Mouse (Mus musculus): Measurements from ENCODE around the gene Praf2. TPM values are rescaled to one million over a fixed set of nuclear protein-coding genes. Genes with fewer than 3 reads are reported as not detected.

The Praf2 gene
- polyA plus RNA-seq, 1 experiment, result 53.8 TPM

DNA sequence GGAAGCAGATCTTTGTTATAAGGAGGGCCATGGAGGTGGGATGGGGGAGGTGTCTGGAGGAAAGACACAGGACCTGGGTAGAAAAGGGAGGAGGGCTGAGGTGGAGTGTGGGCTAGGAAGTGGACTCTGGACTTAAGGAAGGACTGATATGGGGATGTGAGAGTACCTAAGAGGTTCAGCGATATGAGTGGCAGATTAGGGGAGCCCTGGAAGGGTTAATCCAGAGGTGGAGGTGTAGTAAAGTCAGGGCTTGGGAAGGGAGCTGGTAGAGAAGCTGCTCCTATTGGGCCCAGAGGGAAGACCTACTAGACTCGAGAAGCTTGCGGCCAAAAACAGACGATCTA lies 655 bp downstream of the Praf2 start:
- peak overlapping the region; percentile 92 for H3K4me3 ChIP-seq (ENCODE audit: low read depth, low read length)
- H3K9ac ChIP-seq (ENCODE audit: low read depth, poor library complexity, severe bottlenecking), result peak overlapping the region; percentile 62
- no peak for TF ChIP-seq POLR2A (IDR thresholded peaks at IDR 0.05; ENCODE audit: insufficient read depth, low read length)
- no peak for TF ChIP-seq EP300 (IDR thresholded peaks at IDR 0.05; ENCODE audit: insufficient read depth, low read depth, low read length)
- no peak for TF ChIP-seq CTCF (IDR thresholded peaks at IDR 0.05; ENCODE audit: low read depth, low read length)
- H3K27ac ChIP-seq (ENCODE audit: insufficient read depth, low read length), result peak overlapping the region; percentile 59; the same call in 1 of the 2 replicates
- H3K27me3 ChIP-seq (ENCODE audit: control insufficient read depth, insufficient read depth, low read length, poor library complexity, severe bottlenecking), result no peaks in the 10 kb centered on the region
- H3K9me3 ChIP-seq (replicated peaks; ENCODE audit: control insufficient read depth, insufficient read depth, low read length, poor library complexity, severe bottlenecking), result no peaks in the 10 kb centered on the region
- no peaks in the 10 kb centered on the region; the same call in 1 of the 2 replicates for H3K36me3 ChIP-seq (ENCODE audit: control insufficient read depth, insufficient read depth, low read length, poor library complexity, severe bottlenecking)
- peaks cover 2% of the 10 kb centered on the region for H3K4me1 ChIP-seq (ENCODE audit: control insufficient read depth, insufficient read depth, low read length)

DNA sequence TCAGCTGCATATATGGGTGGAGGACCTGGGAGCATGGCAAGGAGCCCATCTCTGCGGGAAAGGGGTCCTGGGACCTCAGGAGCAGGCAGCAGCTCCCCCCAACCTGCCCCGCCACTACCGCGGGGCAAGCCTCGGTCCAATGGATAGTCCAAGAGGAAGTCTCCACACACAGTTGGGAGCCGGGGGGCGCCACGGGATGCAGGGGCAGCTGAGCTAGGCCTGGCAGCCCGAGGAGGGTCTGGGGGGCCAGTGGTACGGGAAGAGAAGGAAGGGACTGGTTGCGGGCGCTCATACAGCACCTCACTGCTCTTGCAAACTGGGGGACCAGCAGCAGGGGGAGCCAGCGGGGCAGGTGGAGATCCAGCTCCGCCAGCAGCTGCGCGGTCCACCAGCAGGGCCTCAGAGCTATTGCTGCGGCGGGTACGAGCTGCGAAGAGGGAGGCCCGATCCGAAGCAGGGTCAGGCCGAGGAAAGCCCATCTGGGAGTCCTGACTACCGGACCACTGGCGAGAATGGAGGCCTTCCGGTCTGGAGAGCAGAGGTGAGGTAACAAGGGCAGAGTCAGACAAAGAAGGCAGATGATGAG lies 5.4 kb downstream of the Praf2 start:
- H3K27ac ChIP-seq (ENCODE audit: insufficient read depth, low read length), result peak overlapping the region; percentile 33; the same call in 1 of the 2 replicates

DNA sequence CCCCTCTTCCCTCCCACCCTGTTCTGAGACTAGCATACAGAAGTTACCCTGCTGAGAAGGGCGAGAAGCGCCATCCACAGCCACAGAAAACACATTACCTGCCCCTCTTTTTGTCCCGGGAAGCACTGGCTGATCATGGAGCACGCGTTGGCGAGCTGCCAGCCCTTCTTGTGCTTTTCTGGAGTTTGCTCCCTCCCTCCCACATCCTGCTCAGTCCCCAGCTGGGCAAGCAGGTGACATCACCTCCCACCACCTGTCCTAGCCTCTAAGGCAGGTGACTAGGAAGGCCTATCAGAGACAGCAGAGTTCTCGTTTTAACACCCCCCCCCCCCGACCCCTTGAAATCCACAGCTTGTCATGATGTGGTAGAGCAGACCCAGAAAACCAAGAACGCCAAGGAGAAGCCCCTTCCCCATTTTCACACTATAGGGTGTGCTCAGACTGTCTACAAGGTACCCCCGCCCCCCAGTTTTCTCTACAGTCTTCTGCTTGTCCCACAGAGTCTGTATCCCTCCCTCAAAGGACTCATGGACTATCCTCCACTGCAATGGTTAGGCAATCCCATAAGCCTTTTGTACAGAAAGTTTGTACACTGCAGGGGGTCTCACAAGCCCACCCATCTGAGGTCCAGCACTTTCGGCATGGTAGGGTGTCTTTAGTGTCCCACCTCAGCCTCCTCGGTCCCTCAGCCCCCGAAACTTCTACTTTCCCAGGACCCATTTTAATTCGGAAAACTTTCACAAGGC lies 11.3 kb downstream of the Praf2 start:
- H3K27ac ChIP-seq (ENCODE audit: insufficient read depth, low read length), result peak overlapping the region; percentile 92
- no peaks in the 10 kb centered on the region for H3K9me3 ChIP-seq (replicated peaks; ENCODE audit: control insufficient read depth, insufficient read depth, low read length, poor library complexity, severe bottlenecking)
- TF ChIP-seq EP300 (IDR thresholded peaks at IDR 0.05; ENCODE audit: insufficient read depth, low read depth, low read length) (no peak), POLR2A (IDR thresholded peaks at IDR 0.05; ENCODE audit: insufficient read depth, low read length) (no peak), CTCF (IDR thresholded peaks at IDR 0.05; ENCODE audit: low read depth, low read length) (no peak)
- peaks cover 8% of the 10 kb centered on the region for H3K4me1 ChIP-seq (ENCODE audit: control insufficient read depth, insufficient read depth, low read length)
- peak overlapping the region; percentile 30; the same call in 1 of the 2 replicates for H3K4me3 ChIP-seq (ENCODE audit: low read depth, low read length)
- no peaks in the 10 kb centered on the region for H3K36me3 ChIP-seq (ENCODE audit: control insufficient read depth, insufficient read depth, low read length, poor library complexity, severe bottlenecking)
- no peaks in the 10 kb centered on the region for H3K27me3 ChIP-seq (ENCODE audit: control insufficient read depth, insufficient read depth, low read length, poor library complexity, severe bottlenecking)
- H3K9ac ChIP-seq (ENCODE audit: low read depth, poor library complexity, severe bottlenecking), result no peak overlapping the region

More for the DNA sequence above, 5.4 kb downstream of the Praf2 start:
- Histone ChIP-seq H3K4me1 (ENCODE audit: control insufficient read depth, insufficient read depth, low read length) (peaks cover 7% of the 10 kb centered on the region), H3K9me3 (replicated peaks; ENCODE audit: control insufficient read depth, insufficient read depth, low read length, poor library complexity, severe bottlenecking) (no peaks in the 10 kb centered on the region), H3K27me3 (ENCODE audit: control insufficient read depth, insufficient read depth, low read length, poor library complexity, severe bottlenecking) (no peaks in the 10 kb centered on the region), H3K4me3 (ENCODE audit: low read depth, low read length) (peak overlapping the region; percentile 45), H3K9ac (ENCODE audit: low read depth, poor library complexity, severe bottlenecking) (peak overlapping the region; percentile 53), H3K36me3 (ENCODE audit: control insufficient read depth, insufficient read depth, low read length, poor library complexity, severe bottlenecking) (no peaks in the 10 kb centered on the region)
- no peak for TF ChIP-seq POLR2A (IDR thresholded peaks at IDR 0.05; ENCODE audit: insufficient read depth, low read length)
- TF ChIP-seq EP300 (IDR thresholded peaks at IDR 0.05; ENCODE audit: insufficient read depth, low read depth, low read length), result no peak
- no peak for TF ChIP-seq CTCF (IDR thresholded peaks at IDR 0.05; ENCODE audit: low read depth, low read length)

DNA sequence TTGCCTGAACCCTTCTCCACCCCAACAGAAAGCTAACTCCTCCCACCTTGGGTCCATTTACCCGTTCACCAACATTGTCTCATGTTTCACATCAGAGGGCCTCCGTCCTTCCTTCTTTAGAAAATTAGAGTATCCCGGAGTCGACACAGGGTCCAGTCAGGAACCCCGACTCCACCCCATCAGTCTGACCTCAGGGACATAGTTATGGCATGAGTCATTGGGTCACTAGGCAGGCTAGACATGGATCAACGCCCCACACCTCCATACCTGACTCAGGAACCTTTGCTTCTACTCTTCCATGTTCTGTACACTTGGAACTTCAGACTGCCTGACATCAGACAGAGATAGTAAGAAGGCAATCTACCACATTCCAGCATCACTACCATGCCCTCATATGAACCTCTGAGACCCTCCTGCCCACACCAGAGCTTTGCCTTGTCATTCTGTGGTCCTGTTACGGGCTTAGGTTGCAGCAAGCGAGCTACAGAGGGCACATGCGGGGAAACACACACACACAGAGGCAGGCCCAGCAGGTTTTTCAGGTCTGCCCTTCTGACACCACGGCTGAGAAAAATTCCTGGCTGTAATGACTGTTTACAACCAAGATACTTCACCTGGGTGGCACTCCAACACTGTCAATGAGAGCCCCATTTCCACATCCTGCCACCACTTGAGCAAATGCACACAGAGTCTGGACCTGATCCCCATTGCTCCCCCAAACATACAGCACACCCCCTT lies 12.0 kb downstream of the Praf2 start:
- Histone ChIP-seq H3K9ac (ENCODE audit: low read depth, poor library complexity, severe bottlenecking) (no peak overlapping the region), H3K27ac (ENCODE audit: insufficient read depth, low read length) (peak overlapping the region; percentile 92), H3K4me3 (ENCODE audit: low read depth, low read length) (peak overlapping the region; percentile 56), H3K9me3 (replicated peaks; ENCODE audit: control insufficient read depth, insufficient read depth, low read length, poor library complexity, severe bottlenecking) (no peaks in the 10 kb centered on the region), H3K27me3 (ENCODE audit: control insufficient read depth, insufficient read depth, low read length, poor library complexity, severe bottlenecking) (no peaks in the 10 kb centered on the region), H3K36me3 (ENCODE audit: control insufficient read depth, insufficient read depth, low read length, poor library complexity, severe bottlenecking) (no peaks in the 10 kb centered on the region), H3K4me1 (ENCODE audit: control insufficient read depth, insufficient read depth, low read length) (peaks cover 8% of the 10 kb centered on the region)
- TF ChIP-seq CTCF (IDR thresholded peaks at IDR 0.05; ENCODE audit: low read depth, low read length), result no peak
- no peak for TF ChIP-seq EP300 (IDR thresholded peaks at IDR 0.05; ENCODE audit: insufficient read depth, low read depth, low read length)
- TF ChIP-seq POLR2A (IDR thresholded peaks at IDR 0.05; ENCODE audit: insufficient read depth, low read length), result no peak

DNA sequence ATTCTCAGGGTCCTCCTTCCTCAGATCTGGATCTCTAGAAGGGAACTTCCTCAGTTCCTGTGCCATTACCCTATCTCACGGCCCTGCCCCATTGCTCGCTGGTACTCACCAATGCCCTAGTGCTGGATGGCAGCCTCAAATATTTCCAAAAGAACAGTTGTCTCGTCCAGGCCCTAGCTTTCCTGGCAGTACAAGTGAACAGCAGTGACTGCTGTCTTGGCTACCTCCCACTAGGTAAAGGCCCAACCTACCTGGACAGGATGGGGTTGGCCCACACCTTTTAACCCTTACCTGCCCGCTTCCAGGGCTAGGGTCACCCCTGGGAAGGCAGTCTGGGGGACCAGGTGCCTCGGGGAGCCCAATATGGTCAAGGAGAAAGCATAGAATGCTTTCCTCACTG lies 12.9 kb downstream of the Praf2 start:
- Histone ChIP-seq H3K9me3 (replicated peaks; ENCODE audit: control insufficient read depth, insufficient read depth, low read length, poor library complexity, severe bottlenecking) (no peaks in the 10 kb centered on the region), H3K36me3 (ENCODE audit: control insufficient read depth, insufficient read depth, low read length, poor library complexity, severe bottlenecking) (no peaks in the 10 kb centered on the region), H3K4me1 (ENCODE audit: control insufficient read depth, insufficient read depth, low read length) (peaks cover 8% of the 10 kb centered on the region), H3K27me3 (ENCODE audit: control insufficient read depth, insufficient read depth, low read length, poor library complexity, severe bottlenecking) (no peaks in the 10 kb centered on the region), H3K4me3 (ENCODE audit: low read depth, low read length) (peak overlapping the region; percentile 56), H3K27ac (ENCODE audit: insufficient read depth, low read length) (peak overlapping the region; percentile 92), H3K9ac (ENCODE audit: low read depth, poor library complexity, severe bottlenecking) (no peak overlapping the region)
- TF ChIP-seq CTCF (IDR thresholded peaks at IDR 0.05; ENCODE audit: low read depth, low read length), result no peak
- no peak for TF ChIP-seq EP300 (IDR thresholded peaks at IDR 0.05; ENCODE audit: insufficient read depth, low read depth, low read length)
- TF ChIP-seq POLR2A (IDR thresholded peaks at IDR 0.05; ENCODE audit: insufficient read depth, low read length), result no peak
